Mouse (Mus musculus): Measurements from ENCODE around the gene Spic.
A peak's percentile ranks its signal among the peaks of the same experiment; 100 is the strongest.
"Not testable (repeated sequence)": the region's sequence is repeated elsewhere in the genome, so short reads cannot be mapped to it uniquely, and the experiment has no call there.

Spic gene

DNA sequence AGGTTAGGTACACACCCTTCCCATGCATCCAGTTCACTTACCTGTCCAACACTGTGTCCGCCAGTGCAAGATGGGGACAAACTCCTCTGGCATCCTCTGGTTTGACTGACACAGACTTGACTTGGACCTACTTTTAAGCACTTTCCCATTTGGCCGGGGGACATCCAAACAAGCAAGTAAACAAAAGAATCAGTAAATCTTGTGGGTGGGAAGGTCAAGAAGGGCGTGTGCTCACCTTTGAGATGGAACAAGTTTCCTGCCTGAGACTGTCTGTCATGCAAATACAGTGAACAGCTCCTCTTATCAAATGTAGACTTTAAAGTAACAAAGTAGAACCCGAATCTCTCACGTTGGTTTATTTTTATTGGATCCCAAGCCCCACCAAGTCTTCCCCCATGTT is at the start of gene Spic:
Spic (minus strand) TSS at position 91 of the 400 bp plus-strand sequence.
- no peak for DNase-seq

GRCm38 (mm10) chr10:88732309-88732622 is 47.5 kb upstream of the Spic start:
- DNase-seq, result peak; percentile 23

- DNase-seq, result no peak
Observed at GRCm38 (mm10) chr10:88731496-88732308, 46.9 kb upstream of the Spic start.

DNA sequence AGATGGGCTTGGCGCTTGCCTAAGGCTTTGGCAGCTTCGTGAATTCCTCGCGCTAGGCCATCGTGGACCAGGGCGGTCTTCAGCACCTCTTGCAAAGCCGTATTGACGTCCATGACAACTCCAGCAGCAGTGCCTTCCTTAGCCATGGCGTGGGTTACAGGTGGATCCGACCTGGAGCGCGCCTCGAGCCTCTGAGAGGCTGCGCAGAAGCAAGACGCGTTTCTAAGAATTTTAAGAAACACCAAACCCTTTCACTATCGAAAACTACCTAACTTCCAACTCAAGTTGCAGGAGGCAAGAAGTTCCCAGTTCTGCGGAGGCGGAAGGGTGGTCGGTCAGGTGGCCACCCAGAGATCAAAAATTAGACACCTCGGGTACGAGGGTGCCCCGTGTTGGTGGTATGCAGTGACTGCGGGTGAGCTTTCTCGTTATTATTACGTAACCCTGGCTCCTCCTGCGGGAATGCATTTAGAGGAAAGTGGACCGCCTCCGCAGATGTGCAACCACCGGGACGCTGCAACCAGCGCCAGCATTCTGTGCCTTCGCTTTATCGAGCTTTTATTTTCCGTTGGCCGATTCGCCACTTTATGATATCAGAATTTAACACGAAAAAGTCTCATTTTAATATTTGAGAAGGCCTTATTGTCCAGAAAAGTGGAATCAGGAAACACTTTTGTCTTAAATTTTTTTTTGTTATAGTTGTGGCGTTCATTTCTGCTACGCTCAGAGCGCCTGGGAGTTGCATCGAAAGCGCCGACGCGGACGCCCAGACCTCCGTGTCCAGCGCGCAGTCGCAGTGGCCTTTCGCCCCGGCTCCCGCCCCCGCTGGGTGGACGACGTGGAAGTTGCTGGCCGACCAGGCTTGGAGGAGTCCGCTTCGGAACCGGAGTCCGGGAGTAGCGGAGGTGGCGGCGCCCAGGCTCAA is 46.0 kb upstream of the Spic start, which contains the start of gene Arl1:
Arl1 (plus strand) TSS at position 288 of the 925 bp plus-strand sequence.
- peak; percentile 90 for DNase-seq

GRCm38 (mm10) chr10:88728166-88728565 is 43.4 kb upstream of the Spic start:
- no peak for DNase-seq

GRCm38 (mm10) chr10:88727128-88727527 is 42.3 kb upstream of the Spic start:
- DNase-seq, result peak; percentile 33

GRCm38 (mm10) chr10:88725343-88725742 is 40.5 kb upstream of the Spic start:
- no peak for DNase-seq

DNA sequence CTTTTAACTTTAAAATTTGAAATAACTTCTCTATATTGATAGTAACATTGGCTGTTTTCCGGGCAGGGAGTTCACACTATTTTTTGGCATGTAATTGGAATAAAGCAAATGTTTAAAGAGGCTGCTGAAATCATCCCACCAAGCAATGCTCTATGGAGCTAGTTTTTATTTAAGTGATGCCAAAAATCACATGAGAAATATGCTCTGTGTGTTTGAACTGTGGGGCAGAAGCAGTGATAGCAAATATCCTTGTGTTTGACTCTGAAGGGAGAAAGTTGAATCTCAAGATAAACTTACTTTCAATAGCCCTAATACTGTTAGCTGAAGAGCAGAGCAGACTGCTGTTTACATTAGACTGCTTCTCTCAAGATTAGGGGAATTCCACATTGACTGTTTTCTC is 34.8 kb upstream of the Spic start:
- no peak for DNase-seq

GRCm38 (mm10) chr10:88717756-88718025 is 32.9 kb upstream of the Spic start:
- no peak for DNase-seq

DNA sequence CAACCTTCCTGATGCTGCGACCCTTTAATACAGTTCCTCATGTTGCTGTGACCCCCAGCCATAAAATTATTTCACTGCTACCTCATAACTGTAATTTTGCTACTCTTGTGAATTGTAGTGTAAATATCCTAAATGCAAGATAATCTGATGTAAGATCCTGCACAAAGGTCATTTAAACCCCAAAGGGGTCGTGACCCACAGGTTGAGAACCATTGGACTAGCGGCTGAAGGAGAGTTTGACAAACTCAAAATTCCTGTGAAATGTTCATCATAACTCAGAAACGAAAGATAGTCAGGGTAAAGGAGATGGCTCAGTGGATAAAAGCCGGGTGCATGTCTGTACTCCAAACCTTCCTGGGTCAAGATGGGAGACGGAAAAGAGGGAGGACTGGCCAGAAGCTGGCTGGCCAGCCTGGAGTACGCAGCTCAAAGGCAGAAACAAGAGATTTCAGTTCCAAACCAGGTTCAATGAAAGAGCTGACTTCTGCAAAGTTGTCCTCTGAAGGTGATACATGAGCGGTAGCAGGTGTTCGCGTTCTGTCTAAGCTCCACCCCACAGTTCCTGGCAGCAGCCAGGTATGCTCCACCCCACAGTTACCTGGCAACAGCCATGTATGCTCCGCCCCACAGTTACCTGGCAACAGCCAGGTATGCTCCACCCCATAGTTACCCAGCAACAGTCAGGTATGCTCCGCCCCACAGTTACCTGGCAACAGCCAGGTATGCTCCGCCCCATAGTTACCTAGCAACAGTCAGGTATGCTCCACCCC is 32.4 kb upstream of the Spic start:
- DNase-seq, result no peak

- no peak for DNase-seq
Observed at GRCm38 (mm10) chr10:88715621-88716020, 30.8 kb upstream of the Spic start.

DNA sequence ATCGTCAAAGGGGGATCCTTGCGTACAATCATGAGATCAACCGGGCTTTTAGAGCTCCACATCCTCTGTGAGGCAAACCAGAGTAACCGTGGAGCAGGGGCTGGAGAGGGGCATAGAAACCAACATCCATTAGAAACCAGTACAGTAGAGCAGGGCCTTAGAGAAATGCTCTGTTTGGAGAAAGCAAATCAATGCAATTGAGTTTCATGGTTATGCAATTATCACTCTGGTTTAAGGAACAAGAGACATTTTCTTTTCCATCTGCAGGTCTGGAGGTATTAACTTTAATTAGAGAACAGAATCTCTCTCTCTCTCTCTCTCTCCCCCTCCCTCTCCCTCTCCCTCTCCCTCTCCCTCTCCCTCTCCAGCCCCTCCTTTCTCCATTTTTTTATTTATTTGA is 29.9 kb upstream of the Spic start:
- DNase-seq, result no peak

DNA sequence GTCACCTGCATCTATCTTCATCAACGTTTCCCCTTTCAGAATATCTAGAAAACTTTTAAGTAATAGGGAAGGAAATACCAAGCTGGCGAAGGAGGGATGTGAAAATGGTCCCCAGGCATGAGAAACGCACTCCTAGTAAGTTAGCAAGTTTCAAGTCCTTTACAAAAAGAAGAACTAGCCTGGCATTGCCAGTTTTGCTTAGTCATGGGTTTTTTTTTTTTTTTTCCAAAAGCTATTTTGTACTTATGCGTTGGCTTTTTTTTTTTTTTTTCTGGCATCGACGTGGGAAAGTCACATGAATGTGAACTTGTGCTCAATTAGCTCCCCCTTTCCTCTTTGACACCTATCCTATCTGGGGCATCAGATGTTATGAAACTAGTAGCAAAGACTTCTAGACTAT is 27.5 kb upstream of the Spic start:
- no peak for DNase-seq

GRCm38 (mm10) chr10:88708671-88709523 is 24.1 kb upstream of the Spic start:
- DNase-seq, result no peak

- DNase-seq, result no peak
Observed at GRCm38 (mm10) chr10:88700938-88701337, 16.1 kb upstream of the Spic start.

DNA sequence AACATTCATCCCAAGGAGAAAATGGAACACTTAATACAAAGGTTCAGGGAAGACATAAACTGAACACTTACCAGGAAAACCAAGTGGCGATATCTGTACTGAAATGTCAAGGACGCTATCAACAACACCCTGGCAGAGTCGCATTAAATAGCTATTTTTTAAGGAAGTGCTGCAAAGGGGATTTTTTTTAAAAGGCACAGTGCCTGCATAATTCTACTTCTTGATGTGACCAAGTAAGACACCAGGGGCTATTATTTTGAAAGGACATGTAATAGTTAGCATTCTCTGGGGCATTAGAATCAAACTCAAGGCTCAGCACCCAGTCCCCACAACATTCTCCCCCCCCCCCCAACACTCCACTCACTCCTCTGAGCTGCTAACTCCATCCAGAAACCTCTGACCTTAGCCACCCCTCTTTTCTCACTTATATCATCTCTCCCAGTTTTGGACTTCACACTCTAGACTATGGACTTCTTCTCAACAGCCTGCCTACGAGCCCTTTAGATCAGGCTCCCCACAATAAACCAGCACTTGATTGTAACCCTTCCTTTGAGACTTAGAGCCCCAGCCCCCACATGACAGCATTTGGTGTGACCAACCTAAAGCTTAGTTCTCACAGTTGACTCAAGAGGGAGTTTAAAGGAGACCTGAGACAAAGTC is 1.8 kb downstream of the Spic start:
- DNase-seq, result no peak

- no peak for DNase-seq
Observed at GRCm38 (mm10) chr10:88672825-88673224, 12.0 kb downstream of the Spic start.

GRCm38 (mm10) chr10:88672123-88672522 is 12.7 kb downstream of the Spic start:
- no peak for DNase-seq

DNA sequence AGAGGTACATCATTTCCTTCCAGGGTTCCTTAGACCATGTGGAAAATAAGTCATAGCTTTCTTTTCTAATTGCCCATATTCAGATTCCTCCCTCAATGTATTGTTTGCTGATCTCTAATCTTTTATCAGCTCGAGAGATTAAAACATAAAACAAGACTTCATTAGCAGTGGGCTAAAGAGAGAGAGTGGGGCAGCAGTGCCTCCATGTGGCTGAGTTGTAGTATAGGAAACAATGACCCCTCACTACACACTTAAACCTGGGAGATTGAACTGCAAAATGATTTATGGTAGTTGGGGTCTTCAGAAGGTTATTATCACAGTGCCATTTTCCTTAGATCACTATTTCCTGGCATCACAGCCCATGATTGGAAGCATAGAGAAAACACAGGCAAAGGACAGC is 15.1 kb downstream of the Spic start:
- no peak for DNase-seq

DNA sequence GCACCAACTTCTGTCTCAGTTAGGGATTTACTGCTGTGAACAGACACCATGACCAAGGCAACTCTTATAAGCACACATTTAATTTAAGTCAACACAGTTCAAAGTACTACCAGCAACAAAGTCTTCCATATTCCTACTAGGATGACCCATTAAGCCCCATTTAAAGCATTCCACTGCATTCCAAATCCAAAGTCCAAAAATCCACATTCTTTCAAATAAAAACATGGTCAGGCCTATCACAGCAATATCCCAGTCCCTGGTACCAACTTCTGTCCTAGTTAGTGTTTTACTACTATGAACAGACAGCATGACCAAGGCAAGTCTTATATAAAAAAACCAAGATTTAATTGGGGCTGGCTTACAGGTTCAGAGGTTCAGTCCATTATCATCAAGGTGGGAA is 21.0 kb downstream of the Spic start:
- DNase-seq, result not testable (repeated sequence)

GRCm38 (mm10) chr10:88658918-88659317 is 25.9 kb downstream of the Spic start:
- DNase-seq, result no peak

DNA sequence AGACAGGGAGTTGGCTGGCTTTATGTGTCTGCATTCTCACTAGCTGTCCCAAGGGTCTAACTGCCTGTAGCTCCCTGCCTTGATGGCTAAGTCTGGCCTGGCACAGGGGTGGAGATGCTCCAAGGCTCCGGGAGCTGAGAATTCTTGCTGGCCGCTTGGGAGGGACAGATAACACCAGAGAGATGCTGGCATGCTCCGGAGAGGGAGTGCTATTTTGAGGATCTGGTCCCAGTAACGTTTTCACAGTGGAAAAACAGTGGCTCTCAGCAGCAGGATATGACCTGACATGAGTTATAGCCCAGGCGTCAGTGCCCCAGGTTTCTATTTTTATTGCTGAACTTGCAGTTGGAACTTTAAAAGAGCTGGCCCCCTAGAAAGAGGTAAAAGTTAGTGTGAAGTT is 39.4 kb downstream of the Spic start:
- no peak for DNase-seq
